Mouse (Mus musculus) ovary, postnatal 10 days (tissue): ENCODE results near the gene Dhrs3.

Experiments used
- DNase-seq: peaks from one replicate; pipeline ENCODE4 v3.0.0; 2022; ENCODE audit warnings: low spot score

Dhrs3 gene

GRCm38 (mm10) chr4:144939847-144940411 lies 47.3 kb downstream of the Dhrs3 start:
- DNase-seq, result no peak

GRCm38 (mm10) chr4:144940796-144941462 lies 48.3 kb downstream of the Dhrs3 start:
- no peak for DNase-seq

DNA sequence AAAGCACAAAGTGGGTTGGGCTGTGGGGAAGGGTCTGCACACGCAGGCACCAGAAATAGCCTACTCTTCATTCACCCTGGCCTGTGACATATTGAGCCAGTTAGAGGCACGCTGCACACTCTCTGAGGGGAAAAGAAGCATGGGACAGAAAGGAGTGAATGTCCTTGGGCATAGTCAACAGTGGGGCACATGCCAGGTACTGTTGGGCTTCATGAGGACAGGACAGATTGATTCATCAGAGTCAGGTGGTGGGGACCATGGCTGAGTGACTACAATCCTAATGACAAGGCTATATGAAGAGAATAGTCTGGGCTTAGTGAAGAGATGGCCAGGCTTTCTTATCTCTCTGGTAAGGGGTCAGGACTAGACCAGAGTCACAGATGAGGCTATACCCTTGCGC lies 49.8 kb downstream of the Dhrs3 start:
- no peak for DNase-seq

GRCm38 (mm10) chr4:144943273-144943672 lies 50.6 kb downstream of the Dhrs3 start:
- no peak for DNase-seq

- peak; percentile 54 for DNase-seq
Observed at GRCm38 (mm10) chr4:144947738-144948390, 55.2 kb downstream of the Dhrs3 start.

GRCm38 (mm10) chr4:144949441-144950326 lies 57.1 kb downstream of the Dhrs3 start:
- DNase-seq, result peak; percentile 52

GRCm38 (mm10) chr4:144950327-144950711 lies 57.7 kb downstream of the Dhrs3 start:
- DNase-seq, result no peak

DNA sequence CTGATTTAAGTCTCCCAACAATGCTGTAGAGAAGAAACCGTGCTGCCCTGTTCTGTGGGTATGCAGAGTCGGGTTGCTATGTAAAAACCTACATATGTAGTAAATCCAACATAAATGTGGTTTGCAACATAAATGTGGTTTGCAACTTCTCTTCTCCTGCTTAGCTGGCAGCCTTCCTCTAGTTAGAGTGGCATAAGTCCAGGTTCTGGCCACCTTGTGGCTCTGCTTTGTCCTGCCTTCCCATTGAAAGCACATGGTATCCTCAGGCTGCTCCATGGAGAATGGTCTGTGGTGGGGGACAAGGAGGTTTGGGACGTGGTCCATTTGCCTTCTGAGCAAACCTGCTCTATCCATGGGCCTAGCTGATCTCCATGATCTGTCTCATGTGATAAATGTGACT lies 58.3 kb downstream of the Dhrs3 start:
- no peak for DNase-seq

- DNase-seq, result no peak
Observed at GRCm38 (mm10) chr4:144951859-144952258, 59.2 kb downstream of the Dhrs3 start.

DNA sequence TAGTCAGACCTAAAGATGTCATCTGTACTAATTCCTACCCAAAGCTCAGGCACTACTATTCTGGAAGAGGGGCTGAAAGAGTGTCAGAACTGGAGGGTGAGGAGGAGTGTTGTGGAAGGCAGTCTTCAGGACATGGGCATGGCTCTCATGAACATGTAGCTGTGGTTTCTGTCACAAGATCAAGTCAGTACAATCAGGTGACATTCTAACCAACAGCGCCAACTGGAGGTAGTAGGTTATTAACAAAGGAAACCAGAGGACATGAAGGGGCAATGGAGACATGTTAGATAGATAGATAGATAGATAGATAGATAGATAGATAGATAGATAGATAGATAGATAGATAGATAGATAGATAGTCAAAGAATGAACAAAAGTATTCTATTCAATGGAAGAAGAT lies 60.8 kb downstream of the Dhrs3 start:
- DNase-seq, result no peak

GRCm38 (mm10) chr4:144955863-144956262 lies 63.2 kb downstream of the Dhrs3 start:
- no peak for DNase-seq

DNA sequence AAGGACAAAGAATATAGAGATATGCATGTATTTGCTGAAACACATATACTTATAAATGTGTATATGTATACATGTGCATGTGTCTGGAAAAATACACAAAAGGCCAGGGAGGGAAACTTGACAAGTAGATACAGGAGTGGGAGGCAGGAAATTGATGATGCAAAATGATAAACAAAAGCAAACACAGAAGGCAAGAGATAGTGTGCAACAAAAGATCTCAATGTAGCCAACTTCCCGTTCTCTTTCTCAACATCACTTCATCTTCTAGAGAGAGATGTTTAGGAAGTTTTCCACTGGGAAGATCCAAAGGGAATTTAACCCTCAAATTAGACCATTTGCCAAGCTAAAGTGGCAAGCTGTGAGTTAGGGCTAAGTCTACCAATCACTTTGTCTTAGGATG lies 63.7 kb downstream of the Dhrs3 start:
- no peak for DNase-seq

DNA sequence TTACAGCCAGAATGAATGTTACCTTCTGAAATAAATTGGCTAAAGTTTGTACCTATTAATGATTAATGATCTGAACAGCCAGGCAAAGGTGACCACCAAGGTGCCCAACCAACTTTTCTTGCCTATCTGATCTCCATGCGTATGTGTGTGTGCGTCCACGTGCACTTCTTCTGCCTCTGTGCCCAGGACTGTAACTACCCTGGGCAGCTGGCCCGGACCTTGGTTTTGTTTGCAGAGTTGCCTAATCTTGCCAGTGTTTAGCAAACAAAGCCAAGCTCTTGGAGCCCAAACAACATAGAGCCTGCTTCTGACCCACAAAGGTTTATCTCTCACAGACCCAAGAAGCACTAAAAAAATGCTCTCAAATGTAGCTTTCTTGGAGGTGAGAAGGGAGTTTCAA lies 64.6 kb downstream of the Dhrs3 start:
- DNase-seq, result no peak

GRCm38 (mm10) chr4:144957721-144958120 lies 65.1 kb downstream of the Dhrs3 start:
- DNase-seq, result no peak

DNA sequence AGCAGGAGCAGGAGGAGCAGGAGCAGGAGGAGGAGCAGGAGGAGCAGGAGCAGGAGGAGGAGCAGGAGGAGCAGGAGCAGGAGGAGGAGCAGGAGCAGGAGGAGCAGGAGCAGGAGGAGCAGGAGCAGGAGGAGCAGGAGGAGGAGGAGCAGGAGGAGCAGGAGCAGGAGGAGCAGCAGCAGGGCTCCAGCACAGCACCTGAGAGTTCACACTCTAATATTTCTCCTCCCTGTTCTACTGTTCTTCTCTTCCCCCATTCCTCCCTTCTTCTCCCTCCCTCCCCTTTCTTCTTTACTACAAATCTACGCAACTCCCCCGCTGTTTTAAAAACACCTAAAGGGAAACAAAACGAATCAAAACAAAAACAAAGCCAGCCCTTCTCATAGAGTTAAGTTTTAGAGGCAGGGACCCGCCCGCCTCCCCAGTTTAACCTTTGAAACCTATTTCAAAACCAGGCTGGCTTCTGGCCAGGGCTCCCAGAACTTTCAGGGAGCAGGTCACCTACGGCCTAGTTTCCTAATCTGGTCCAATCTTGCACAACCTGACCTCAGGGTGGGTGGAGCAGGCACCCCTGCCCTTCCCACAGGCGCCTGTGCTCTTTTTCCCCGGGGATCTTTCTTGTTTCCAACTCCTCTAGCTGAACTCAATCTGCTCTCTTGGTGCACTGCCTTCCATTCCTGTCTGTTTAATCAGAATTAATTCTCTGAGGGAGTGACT lies 67.7 kb downstream of the Dhrs3 start:
- no peak for DNase-seq

- no peak for DNase-seq
Observed at GRCm38 (mm10) chr4:144961232-144961631, 68.6 kb downstream of the Dhrs3 start.

DNA sequence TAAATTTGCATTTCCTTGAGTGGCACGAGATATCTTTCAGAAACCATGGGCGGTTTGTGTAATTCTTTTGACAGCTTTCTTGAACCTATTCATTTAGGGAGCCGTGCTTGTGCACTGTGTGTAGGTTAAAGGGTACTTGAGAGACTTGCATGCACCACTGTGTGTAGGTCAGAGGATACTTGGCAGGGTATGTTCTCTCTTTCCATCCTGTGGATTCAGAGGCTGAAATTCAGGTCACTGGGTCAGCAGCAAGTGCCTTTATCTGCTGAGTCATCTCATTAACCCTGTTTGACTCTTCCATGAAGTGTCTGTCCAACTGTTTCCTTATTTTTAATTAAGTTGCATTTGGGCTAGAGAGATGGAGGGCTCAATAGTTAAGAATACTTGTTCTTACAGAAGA lies 69.1 kb downstream of the Dhrs3 start:
- DNase-seq, result no peak

DNA sequence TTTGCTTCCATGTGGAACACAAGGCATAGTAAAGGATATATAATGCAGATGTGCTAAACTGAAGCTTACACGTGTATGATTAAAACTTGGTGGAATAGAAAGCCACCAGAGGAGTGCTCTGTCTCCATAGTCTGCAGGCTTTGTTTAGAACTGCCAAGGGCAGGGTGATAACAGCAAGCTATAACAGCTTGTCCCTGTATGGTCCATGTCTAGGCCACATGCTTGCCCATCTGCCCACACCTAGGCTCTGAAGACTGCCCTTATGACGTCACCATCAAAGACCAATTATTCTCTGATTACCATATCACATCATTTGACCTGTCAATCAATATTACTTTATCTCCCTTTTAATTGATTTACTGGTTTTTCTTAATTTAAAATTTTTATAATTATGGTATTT lies 72.6 kb downstream of the Dhrs3 start:
- no peak for DNase-seq

- DNase-seq, result no peak
Observed at GRCm38 (mm10) chr4:144968371-144968770, 75.7 kb downstream of the Dhrs3 start.

GRCm38 (mm10) chr4:144969030-144969429 lies 76.4 kb downstream of the Dhrs3 start:
- DNase-seq, result no peak

DNA sequence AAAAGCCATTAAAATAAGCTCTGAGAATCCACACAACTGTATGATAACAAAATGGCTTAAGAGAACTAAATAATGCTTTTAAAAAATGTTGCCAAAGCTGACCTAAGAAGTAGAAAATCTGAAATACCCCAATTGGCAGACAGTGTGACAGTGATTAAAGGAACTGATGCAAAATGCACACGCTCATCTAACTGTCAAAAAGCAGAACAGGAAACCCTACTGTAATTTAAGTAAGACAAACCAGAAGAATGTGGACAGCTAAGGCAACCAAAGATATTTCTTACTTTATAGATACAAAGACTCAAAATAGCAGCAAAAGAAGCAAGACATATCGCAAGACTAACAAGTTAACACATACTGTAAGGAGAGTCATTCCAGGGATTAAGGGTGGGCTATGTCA lies 78.4 kb downstream of the Dhrs3 start:
- DNase-seq, result no peak
